Mouse (Mus musculus): ENCODE data around the gene Cep152.

The Cep152 gene

GRCm38 (mm10) chr2:125624837-125625351 lies at the start of gene Cep152:
Cep152 (minus strand) TSS chr2:125625113.
- DNase-seq (ENCODE audit: low read depth, low spot score) = peak; percentile 97

DNA sequence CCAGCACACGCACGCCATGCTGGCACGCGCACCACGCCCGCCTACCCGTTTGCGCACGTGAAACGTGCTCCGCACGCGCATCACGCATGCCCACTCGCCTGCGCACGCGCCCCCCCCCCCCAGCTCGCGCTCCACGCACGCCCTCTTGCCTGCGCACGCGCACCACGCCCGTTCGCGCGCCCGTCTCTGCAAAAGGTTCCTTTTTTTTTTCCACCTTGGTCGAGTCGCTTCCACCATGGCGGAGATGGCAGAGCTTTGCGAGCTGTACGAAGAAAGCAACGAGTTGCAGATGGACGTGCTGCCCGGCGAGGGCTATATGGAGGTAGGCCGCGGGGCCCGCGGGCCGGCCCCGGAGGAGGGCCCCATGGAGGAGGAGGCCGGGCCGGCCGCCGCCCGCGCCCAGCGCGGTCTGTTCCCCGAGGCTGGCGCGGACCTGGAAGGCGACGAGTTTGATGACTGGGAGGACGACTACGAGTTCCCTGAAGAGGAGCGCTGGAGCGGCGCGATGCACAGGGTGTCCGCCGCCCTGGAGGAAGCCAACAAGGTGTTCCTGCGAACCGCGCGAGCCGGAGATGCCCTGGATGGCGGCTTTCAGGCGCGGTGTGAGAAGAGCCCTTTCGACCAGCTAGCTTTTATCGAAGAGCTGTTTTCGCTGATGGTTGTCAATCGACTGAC lies 48.2 kb upstream of the Cep152 start, which contains the start of gene Eid1:
TSS of gene Eid1 (plus strand) at position 139 of the 675 bp plus-strand sequence.
- peak; percentile 93 for DNase-seq (ENCODE audit: low read depth, low spot score)

DNA sequence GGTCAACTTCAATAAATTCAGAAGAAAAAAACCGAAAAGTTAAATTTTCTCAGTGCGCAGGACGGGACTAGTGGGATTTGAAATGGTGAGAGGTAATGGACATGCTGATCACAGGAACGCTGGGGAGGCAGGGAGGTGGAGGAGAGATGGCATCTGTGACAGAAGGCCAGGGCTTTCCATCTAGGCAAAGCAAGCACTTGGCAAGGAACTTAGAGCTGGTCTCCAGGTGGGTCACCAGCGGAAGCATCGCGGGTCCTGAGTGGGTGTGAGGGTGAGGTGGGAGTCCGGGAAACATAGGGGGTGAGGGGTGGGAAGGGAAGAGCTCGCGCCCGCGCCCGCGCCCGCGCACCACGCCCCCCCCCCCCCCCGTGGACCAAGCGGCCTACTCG lies 47.6 kb upstream of the Cep152 start:
- no peak for DNase-seq (ENCODE audit: low read depth, low spot score)

DNA sequence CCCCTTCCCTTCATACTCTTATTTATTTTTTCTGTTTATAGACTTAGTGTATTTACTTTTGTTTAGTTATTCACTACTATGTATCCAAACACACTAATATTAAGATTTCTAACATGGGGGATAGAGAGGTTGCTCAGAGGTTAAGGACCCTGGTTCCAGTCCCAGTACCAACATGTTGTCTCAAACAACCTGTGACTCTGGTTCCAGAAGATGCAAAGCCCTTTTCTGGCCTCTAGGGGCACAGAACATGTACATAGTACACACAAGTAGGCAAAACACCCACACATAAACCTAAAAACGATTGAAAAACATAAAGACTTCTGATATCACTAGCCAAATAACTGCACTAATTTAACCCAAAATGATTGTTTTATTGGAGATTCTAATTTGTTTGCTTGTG lies 45.9 kb upstream of the Cep152 start:
- peak; percentile 53 for DNase-seq (ENCODE audit: low read depth, low spot score)

DNA sequence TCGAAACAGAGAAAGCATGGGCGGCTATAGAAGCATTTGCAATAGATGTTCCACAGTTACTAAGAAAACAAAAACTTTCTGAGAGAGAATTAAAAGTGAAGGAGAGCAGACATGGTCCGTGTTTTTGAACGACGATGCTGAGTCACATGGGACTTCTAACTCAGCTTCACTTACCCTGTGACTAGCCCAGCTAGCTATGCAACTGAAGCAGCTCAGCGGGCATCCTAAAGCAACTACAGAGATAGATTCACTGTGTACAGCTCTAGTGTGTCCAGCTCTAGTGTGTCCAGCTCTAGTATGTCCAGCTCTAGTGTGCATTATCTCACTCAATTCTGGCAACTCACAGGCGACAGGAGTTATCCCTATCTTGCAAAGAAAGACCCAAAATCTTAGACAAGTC lies 42.8 kb upstream of the Cep152 start:
- no peak for DNase-seq (ENCODE audit: low read depth, low spot score)

DNA sequence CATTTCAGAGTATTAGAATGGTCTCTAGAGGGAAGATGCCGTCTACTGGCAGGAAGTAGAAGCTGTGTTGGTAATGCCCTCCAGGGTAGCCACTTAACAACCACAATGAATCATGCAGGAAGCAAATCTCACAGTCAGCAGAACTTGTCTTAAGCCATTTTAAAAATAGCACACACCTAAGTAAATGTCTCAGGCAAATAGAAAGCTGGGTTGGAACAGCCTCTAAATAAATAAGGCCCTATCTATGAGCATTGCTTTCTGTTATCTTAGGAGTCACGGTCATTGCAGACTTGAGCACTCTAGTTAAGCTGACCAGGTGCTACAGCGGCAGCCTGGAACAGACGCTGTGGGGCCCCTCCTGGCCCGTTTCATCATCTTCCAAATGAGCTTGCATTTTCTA lies 42.3 kb upstream of the Cep152 start:
- peak; percentile 58 for DNase-seq (ENCODE audit: low read depth, low spot score)

- DNase-seq (ENCODE audit: low read depth, low spot score) = no peak
These were observed 41.8 kb upstream of the Cep152 start for GRCm38 (mm10) chr2:125666668-125667067.

DNA sequence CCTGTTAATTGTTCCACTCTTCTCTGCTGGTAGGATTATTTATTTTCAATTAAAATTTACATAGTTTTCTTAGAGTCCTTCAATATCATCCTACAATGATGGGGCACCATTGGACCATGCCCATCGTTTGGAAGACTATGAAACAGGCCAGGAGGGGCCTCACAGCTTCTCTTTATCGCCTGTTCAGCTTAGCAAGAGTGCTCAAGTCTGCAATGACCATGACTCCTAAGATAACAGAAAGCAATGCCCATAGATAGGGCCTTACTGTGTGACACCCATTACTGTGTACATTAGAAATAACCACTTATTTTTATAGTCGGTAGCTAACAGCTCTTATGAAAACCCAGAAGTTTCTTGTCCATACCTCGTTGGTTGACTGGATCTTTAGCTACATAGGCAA lies 41.0 kb upstream of the Cep152 start:
- DNase-seq (ENCODE audit: low read depth, low spot score) = no peak

DNA sequence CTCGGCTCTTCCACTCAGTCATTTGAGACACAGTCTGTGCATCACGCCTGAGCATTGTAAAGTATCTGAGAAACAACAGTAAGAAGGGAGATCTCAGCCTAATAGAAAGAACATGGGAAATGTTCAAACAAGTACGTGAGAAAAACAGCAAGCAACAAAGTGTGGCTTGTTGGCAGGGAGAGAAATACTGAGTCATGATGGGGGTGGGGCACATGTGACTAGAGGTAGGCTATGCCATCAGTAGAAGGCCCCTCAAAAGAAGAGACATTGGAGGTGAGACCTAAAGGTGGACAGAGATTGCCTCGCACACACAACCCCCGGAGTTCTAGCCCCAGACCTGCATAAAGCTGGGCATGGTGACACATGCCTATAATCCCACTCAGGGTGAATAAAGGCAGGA lies 40.3 kb upstream of the Cep152 start:
- no peak for DNase-seq (ENCODE audit: low read depth, low spot score)

- DNase-seq (ENCODE audit: low read depth, low spot score) = no peak
These were observed 37.6 kb upstream of the Cep152 start for GRCm38 (mm10) chr2:125662517-125662916.

DNA sequence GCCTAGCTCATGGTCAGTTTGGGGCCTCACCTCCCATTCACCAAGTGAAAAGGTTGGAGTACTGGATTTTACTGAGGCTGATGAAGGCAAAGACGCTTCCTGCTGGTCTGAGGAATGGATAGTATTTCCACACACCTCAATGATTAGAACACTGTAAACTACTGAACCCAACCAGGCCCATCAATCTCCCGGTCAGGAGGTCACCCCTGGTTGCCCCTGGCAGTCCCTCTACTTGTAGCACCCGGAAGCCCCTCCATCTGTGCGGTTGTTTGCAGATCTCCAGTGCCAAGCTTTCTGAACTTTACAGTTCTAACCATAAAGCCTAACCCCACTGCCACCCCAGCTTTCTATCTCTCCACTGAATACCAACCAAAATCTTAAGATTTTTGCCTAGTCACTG lies 36.2 kb upstream of the Cep152 start:
- DNase-seq (ENCODE audit: low read depth, low spot score) = no peak

GRCm38 (mm10) chr2:125660537-125661130 lies 35.7 kb upstream of the Cep152 start:
- DNase-seq (ENCODE audit: low read depth, low spot score) = no peak

GRCm38 (mm10) chr2:125659823-125660536 lies 35.1 kb upstream of the Cep152 start:
- peak; percentile 74 for DNase-seq (ENCODE audit: low read depth, low spot score)

DNA sequence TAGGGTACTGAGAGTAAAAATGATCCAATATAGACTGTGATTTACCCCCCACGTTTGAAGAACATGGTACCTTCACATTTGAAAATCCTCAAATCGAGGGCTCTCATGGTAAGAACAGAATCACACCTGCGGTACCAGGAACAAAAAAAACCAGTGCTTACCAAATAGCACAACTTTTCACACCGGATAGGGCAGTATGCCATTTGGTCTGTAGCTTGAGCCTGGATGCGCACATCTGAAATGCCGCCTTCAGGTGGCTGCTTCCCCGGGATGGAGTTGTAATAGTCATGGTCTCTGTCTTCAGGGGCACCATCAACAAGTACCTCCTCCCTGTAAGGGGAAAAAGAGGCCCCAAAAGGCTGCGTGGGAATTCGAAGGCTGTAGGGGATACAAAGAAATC lies 30.5 kb upstream of the Cep152 start:
- no peak for DNase-seq (ENCODE audit: low read depth, low spot score)

DNA sequence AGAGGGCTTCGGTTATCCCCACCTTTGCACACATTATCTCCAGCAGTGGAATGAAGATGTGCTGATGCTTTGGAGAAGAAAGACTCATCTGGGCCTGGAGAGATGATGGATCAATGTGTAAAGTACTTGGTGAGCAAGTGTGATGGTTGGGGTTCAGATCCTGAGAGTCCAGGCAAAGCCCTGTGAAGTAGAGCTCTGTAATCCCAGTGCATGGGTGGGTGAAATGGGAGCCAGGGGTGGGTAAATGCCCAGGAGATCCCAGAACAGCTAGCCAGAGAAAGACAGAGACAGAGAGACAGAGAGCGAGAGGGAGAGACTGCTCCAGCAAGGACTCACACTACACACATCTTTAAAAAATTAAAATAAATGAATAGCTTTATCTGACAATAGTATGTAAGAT lies 28.4 kb upstream of the Cep152 start:
- no peak for DNase-seq (ENCODE audit: low read depth, low spot score)

DNA sequence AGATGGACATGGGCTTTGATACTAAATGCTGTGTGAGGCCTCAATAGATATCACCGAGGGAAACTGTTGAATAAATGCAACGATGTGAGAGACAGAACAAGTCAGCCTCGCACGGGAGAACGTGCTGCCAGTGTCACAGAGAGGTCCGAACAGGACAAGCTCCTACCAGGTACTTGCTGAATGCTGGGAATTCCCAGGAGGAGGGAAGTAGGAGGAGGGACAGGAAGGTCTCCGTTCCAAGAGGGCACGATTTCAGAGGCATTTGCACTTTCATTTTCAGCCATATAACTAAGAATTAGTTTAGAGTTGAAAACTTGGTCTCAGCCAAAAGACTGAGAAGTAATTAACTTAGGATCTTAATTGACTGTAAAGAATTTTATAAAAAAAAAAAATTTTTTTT lies 26.6 kb upstream of the Cep152 start:
- no peak for DNase-seq (ENCODE audit: low read depth, low spot score)

- DNase-seq (ENCODE audit: low read depth, low spot score) = no peak
These were observed 25.9 kb upstream of the Cep152 start for GRCm38 (mm10) chr2:125650742-125651352.

- no peak for DNase-seq (ENCODE audit: low read depth, low spot score)
These were observed 25.1 kb upstream of the Cep152 start for GRCm38 (mm10) chr2:125650038-125650437.

- DNase-seq (ENCODE audit: low read depth, low spot score) = no peak
These were observed 20.0 kb upstream of the Cep152 start for GRCm38 (mm10) chr2:125644912-125645311.

GRCm38 (mm10) chr2:125637331-125637730 lies 12.4 kb upstream of the Cep152 start:
- DNase-seq (ENCODE audit: low read depth, low spot score) = no peak

GRCm38 (mm10) chr2:125630010-125630409 lies 5.1 kb upstream of the Cep152 start:
- no peak for DNase-seq (ENCODE audit: low read depth, low spot score)

DNA sequence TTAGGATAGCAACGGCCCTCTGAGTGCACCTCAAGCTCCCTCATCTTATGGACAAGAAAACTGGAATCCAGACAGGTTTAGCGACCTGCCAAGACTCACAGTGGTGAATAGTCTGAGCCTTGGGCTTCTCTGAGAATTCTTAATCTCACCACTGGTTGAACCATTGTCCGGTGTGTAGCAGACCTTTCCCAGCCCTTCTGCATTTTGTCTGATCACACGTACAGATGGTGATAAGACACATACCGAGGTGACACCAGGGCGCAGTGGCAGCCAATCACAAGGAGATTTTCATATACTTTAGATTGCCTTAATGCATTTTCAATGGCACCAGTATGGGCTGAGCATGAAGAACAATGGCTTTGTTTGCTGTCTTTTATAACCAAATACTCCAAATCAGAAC lies 3.6 kb upstream of the Cep152 start:
- DNase-seq (ENCODE audit: low read depth, low spot score) = no peak

Measured in CD4-positive helper T cell, adult 2 months (primary cell).